Mouse (Mus musculus) spleen, adult 2 months (tissue): Measurements from ENCODE around the gene Cacnb3. TPM values are rescaled to one million over a fixed set of nuclear protein-coding genes. Genes with fewer than 3 reads are reported as not detected.

Experiments
- DNase-seq, 2 experiments: peaks; one replicate each; pipeline versions ENCODE4 v3.0.0 to v3.0.0-alpha.2; 2012 to 2021; ENCODE audit warnings: low spot score in 2 of 2, low read depth in 1 of 2
- H3K27ac ChIP-seq: fragments of 200-500 bp; 2 replicates; pipeline ENCODE4 v1.5.1; 2012; ENCODE audit warnings: low read length, inconsistent platforms; ENCODE audit not compliant: insufficient read depth
- H3K27me3 ChIP-seq: fragments of 200-500 bp; 2 replicates; pipeline ENCODE4 v1.6.1; 2012; ENCODE audit warnings: mild to moderate bottlenecking, moderate library complexity, low read length, inconsistent platforms; ENCODE audit not compliant: control insufficient read depth, insufficient read depth
- H3K36me3 ChIP-seq: fragments of 200-500 bp; 2 replicates; pipeline ENCODE4 v1.6.1; 2012; ENCODE audit warnings: mild to moderate bottlenecking, low read length, inconsistent platforms; ENCODE audit not compliant: control insufficient read depth, insufficient read depth
- H3K4me1 ChIP-seq: fragments of 200-500 bp; 2 replicates; pipeline ENCODE4 v1.6.1; 2011; ENCODE audit warnings: inconsistent platforms; ENCODE audit not compliant: control insufficient read depth, insufficient read depth, insufficient read length
- H3K4me3 ChIP-seq: fragments of 200-500 bp; 2 replicates; pipeline ENCODE4 v1.5.1; 2011; ENCODE audit warnings: mild to moderate bottlenecking, inconsistent platforms; ENCODE audit not compliant: insufficient read depth, insufficient read length; ENCODE audit errors: extremely low read depth
- CTCF ChIP-seq: fragments of 200-500 bp; IDR thresholded peaks from 2 replicates; pipeline ENCODE4 v1.5.1; 2011; ENCODE audit warnings: mild to moderate bottlenecking, inconsistent platforms; ENCODE audit not compliant: insufficient read depth, insufficient read length, insufficient replicate concordance; ENCODE audit errors: extremely low read depth
- POLR2A ChIP-seq: fragments of 200-500 bp; IDR thresholded peaks from 2 replicates; pipeline ENCODE4 v1.6.1; 2011; ENCODE audit warnings: low read depth, low read length, inconsistent platforms
- WGBS: fragments of 180-500 bp; shearing (Covaris S2); methylation state at CpG from one replicate; pipeline ENCODE4 v1.1.7; 2018; 5-methylcytosine and 5-hydroxymethylcytosine counted together
- polyA plus RNA-seq: library from polyadenylated mRNA; depleted of rRNA; stranded (reverse); fragments of >200 nt; gene quantifications from 2 replicates; pipeline ENCODE4 v1.2.3, GENCODE M21; 2012

Cacnb3 gene
- polyA plus RNA-seq, 1 experiment, result 22.4 TPM

DNA sequence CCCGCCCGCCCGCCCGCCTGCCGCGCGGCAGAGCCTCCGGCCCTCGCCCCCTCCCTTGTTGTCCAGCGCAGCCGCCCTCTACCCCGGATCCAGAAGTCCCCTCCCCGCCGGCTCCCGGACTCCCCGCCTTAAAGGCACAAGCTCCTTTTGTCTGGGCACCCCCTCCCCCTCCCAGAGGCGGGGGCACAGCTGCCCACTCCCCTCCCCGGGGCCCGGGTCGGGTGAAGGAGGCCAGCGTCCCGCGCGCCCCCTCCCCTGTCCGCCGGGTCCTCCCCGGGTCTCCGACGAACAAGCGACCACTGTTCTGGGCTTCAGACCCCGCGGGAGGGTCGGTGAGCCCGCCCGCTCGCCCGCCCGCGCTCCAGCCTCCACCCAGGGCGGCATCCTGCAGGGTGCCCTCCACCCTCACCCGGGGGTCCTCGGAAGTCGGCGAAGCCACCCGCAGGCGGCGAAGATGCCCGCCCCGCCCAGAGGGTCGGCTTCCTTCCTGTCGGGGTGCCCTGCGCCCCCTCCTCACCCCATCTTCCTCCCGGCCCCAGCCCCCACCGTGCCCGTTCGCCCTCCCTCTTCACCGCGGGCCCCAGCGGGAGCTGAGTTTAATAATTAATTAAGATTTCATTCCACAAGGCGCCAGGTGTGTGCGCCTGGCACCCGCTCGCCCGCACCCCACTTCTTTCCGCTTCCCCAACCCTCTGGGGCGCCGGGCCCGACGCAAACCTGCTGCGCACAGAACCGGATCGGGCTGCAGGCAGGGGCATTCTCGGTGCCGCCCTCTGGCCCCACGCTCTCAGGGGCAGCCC, 21.1 kb upstream of the Cacnb3 start, which contains the start of gene Adcy6:
Gene Adcy6, minus strand, starts transcription at position 746 of the 800 bp plus-strand sequence.
- peak in 1 of 2 experiments; percentile 30 for DNase-seq
- Histone ChIP-seq H3K4me1 (no peaks in the 10 kb centered on the region; the same call in 1 of the 2 replicates), H3K27me3 (peaks cover 10% of the 10 kb centered on the region), H3K4me3 (peak within 1 kb of the TSS; percentile 61), H3K27ac (no peak within 1 kb of the TSS), H3K36me3 (no peaks in the 10 kb centered on the region)
- TF ChIP-seq POLR2A, result no peak
- TF ChIP-seq CTCF, result no peak
- 2% methylated on average over 65 of the region's 75 CpGs for WGBS

DNA sequence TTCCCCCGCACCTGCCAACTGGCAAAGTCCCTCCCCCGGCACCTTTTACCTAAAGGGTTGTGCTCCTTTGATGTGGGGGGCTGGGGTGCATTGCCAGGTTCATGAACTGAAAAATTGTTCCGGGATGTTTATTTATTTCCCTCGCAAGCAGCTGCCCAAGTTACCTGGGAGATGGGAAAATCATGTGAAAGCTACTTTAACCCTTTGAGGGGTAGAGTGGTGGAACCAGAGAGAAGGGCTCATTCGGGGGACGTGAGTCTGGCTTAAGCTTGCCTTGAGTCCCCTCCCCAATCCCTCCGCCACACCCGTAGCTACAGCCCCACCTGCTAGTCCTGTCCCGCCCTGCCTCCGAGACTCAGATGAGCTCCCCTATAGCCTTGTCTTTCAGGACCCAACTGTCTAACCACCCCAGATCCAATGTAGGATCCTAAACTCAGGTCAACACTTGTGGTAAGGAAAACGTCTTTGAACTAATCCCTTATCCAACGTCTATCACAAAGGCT, 20.5 kb upstream of the Cacnb3 start:
- WGBS, result 15% methylated on average over 12 of the region's 12 CpGs

GRCm38 (mm10) chr15:98612229-98612628, 18.4 kb upstream of the Cacnb3 start:
- Histone ChIP-seq H3K27ac (no peak overlapping the region), H3K4me3 (no peak overlapping the region), H3K4me1 (no peaks in the 10 kb centered on the region; the same call in 1 of the 2 replicates), H3K36me3 (no peaks in the 10 kb centered on the region), H3K27me3 (peaks cover 10% of the 10 kb centered on the region)
- WGBS, result 95% methylated on average over 3 of the region's 3 CpGs
- TF ChIP-seq CTCF, result no peak
- TF ChIP-seq POLR2A, result no peak
- no peak for DNase-seq

More for the DNA sequence above, 20.5 kb upstream of the Cacnb3 start:
- H3K36me3 ChIP-seq, result no peaks in the 10 kb centered on the region
- no peaks in the 10 kb centered on the region; the same call in 1 of the 2 replicates for H3K4me1 ChIP-seq
- TF ChIP-seq CTCF (no peak), POLR2A (no peak)
- DNase-seq, result no peak
- no peak overlapping the region for H3K27ac ChIP-seq
- H3K27me3 ChIP-seq, result peaks cover 10% of the 10 kb centered on the region
- peak overlapping the region; percentile 61; the same call in 1 of the 2 replicates for H3K4me3 ChIP-seq

DNA sequence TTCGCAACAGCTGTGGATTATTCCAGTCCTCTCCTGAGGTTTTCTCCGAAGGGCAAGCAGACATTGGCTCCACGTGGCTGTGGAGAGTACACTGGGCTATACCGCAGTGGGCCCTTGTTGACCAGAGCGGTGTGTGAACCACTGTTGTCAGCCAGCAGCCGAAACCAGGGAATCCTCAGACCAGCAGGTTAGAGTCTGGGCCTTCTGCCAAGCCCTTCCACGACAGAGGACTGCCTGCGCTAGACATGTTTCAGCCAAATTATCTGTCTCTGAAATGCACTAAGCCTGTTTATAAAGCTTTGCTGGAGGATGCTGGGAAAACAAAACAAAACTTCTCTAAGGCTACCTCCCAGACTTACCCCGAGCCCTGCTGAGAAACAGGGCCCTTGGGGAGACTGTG, 16.1 kb upstream of the Cacnb3 start:
- peaks cover under 1% of the 10 kb centered on the region; the same call in 1 of the 2 replicates for H3K27me3 ChIP-seq
- H3K27ac ChIP-seq, result no peak overlapping the region
- TF ChIP-seq POLR2A, result no peak
- no peak for TF ChIP-seq CTCF
- H3K4me3 ChIP-seq, result no peak overlapping the region
- DNase-seq, result no peak
- H3K4me1 ChIP-seq, result no peaks in the 10 kb centered on the region; the same call in 1 of the 2 replicates
- no peaks in the 10 kb centered on the region for H3K36me3 ChIP-seq
- 80% methylated on average over 9 of the region's 9 CpGs for WGBS

DNA sequence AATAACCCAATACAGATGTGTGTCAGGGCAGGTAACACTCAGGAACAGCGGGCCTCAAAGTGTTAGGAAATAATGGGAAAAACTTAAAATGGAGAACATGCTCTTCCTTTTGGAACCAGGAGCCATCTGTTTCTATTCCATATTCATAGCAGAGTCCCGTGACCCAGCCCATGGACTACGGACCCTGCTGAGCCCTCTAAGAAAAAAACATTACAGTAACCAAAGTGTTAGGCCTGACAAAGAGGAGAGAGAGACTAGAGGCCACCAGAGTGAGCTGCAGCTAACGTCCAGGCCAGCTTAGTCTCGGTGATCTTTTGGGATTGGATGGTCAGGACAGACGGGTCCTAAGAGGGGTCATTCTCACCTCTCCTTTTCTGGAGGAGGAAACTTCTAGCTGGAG, 15.7 kb upstream of the Cacnb3 start:
- Histone ChIP-seq H3K36me3 (no peaks in the 10 kb centered on the region), H3K4me3 (no peak overlapping the region), H3K27me3 (no peaks in the 10 kb centered on the region), H3K4me1 (no peaks in the 10 kb centered on the region), H3K27ac (no peak overlapping the region)
- TF ChIP-seq POLR2A (no peak), CTCF (no peak)
- DNase-seq, result no peak
- 87% methylated on average over 6 of the region's 6 CpGs for WGBS

- WGBS, result 79% methylated on average over 6 of the region's 6 CpGs
- no peak overlapping the region for H3K4me3 ChIP-seq
- no peaks in the 10 kb centered on the region for H3K27me3 ChIP-seq
- DNase-seq, result no peak
- no peaks in the 10 kb centered on the region for H3K36me3 ChIP-seq
- H3K4me1 ChIP-seq, result no peaks in the 10 kb centered on the region
- no peak overlapping the region for H3K27ac ChIP-seq
- TF ChIP-seq CTCF (no peak), POLR2A (no peak)
These were observed 14.9 kb upstream of the Cacnb3 start for GRCm38 (mm10) chr15:98615751-98616150.
